Mouse (Mus musculus): ENCODE results near the gene Map7.

The Map7 gene

DNA sequence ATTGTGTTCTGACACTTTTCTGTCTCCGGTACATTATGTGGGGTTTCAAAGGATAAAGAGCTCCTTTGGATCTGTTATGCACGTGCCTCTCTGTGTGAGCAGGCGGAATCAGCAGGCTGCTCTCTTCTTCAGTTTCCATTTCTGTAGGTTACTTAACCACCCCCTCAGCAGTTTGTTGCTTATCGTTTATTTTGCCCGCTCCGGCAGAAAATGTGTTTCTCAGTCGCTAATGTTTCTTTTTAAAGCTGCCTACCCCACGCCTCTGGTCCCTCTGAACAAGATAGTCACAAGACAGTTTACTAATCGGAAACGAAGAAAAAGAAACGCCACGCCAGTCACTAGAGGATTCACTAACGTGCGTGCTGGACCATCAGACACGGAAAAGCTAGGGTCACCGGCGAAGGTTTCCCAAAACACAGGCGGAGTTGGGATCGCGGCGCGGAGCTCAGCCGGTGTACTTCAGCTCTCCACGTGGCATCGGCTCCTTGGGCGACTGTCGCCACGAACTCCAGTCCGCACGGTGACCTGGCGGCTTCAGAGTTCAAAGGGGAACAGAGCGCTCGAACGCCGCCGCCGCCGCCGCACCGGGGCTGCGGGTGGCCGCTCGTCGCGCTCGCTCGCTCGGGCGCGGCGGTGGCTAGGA, at the start of gene Map7:
Map7 (plus strand) TSS at position 342 of the 643 bp plus-strand sequence.
- DNase-seq (ENCODE audit: low read depth, low spot score), result no peak

DNA sequence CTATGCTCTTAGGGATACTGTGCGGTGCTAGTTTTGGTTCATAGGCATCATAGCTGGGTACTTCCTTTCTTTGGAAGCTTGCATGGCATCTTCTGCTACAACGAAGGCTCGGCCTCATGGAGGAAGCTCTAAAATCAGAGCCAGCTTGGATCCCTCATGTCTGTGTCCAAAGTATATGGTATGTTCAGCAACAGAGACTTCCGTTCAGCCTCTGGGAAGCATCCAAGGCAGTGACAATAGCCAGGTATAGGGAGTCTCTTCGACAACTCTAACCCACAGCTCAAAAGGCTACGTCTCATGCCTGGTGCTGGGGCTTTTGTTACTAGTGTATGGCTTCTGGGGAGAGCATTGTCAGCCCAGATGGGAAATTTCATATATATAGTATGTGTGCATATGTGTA, 46.8 kb upstream of the Map7 start:
- no peak for DNase-seq (ENCODE audit: low read depth, low spot score)

DNA sequence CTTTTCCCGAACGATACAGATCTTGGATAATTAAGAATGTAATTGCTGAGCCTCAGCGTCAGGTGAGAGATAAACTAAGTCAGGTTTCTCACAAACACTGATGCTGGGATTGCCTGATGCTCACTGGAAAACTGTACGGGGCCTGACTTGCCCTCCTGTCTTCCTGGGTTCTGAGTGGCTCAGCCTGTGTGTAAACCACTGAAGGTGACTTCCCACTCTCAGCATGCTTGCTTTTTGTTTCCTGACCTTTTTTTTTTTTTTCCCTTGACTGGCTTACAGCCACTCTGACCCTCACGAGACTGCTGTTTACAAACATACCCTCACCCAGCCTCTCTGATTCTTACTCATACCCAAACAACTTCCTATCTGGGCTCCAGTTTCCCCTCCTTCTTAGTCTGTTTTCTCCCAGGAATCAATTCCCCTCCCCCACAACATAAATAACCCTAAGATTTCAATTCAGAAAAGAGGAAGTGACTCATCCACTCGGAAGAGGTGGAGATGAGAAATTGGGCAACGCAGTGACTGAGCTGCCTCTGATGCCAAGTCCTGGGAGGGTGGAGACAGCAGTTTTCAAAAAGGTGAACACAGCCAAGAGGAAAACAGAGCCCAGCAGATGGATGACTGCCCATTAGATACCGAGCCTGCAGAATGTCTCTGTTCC, 43.9 kb upstream of the Map7 start:
- DNase-seq (ENCODE audit: low read depth, low spot score), result peak; percentile 98

- DNase-seq (ENCODE audit: low read depth, low spot score), result peak; percentile 61
These were observed 42.7 kb upstream of the Map7 start for GRCm38 (mm10) chr10:20105575-20105974.

DNA sequence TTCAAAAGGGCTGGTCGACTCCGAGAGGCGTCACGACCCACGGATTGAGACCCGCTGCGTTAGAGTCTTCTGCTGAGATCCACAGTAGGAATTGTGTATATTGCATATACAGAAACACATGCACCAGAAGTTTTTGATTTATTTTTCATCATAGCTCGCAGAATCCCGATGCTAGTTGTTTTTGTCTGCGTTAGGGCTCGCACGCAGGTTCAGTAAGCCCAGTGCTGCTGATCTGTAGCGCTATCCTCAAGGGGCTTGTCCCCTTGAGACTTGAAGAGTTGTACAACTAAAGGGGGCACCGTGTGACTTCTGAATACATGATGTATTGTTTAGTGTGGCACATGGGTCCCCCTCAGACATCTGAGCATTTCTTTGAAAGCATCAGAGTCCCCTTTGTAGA, 41.2 kb upstream of the Map7 start:
- DNase-seq (ENCODE audit: low read depth, low spot score), result no peak

GRCm38 (mm10) chr10:20111508-20111907, 36.8 kb upstream of the Map7 start:
- no peak for DNase-seq (ENCODE audit: low read depth, low spot score)

GRCm38 (mm10) chr10:20112026-20112973, 36.0 kb upstream of the Map7 start:
- no peak for DNase-seq (ENCODE audit: low read depth, low spot score)

- DNase-seq (ENCODE audit: low read depth, low spot score), result peak; percentile 47
These were observed 28.5 kb upstream of the Map7 start for GRCm38 (mm10) chr10:20119504-20120425.

- DNase-seq (ENCODE audit: low read depth, low spot score), result peak; percentile 23
These were observed 26.3 kb upstream of the Map7 start for GRCm38 (mm10) chr10:20121981-20122380.

- DNase-seq (ENCODE audit: low read depth, low spot score), result peak; percentile 80
These were observed 24.9 kb upstream of the Map7 start for GRCm38 (mm10) chr10:20123401-20123800.

DNA sequence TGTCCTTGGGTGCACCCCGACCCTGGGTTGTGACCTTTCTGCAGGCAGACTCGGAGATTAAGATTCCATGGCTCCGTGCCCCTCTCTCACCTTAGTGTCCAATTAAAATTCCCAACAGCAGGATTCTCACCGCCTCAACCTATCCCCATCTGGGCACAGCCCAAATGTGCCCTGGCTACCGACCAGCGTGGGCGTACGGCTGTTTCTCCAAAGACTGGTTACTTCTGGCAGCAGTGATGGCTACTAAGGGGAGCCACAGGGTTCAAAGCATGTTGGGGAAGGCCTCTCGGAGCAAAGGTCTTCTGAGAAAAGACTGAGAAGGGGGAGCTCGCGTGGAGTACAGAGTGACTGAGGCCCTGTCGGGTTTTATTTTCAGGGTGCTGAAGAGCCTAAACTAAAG, 23.7 kb upstream of the Map7 start:
- no peak for DNase-seq (ENCODE audit: low read depth, low spot score)

DNA sequence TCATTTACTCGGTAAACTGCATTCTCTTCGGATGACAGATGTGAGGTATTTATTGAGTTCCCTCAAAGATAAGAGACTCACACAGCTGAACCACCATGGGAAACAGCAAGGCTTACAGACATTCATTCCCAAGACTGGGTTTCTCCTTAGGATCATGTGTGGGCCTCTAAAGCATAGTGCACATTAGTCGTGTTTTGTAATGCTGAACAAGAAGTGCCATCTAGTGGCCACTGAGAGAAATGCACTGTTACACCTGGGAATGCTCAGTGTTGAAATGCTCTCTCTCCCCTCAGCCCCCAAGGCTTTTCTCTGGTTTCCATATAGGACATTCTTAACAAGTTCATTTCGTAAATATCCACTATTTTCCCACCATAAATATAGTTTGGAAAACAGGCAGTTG, 23.0 kb upstream of the Map7 start:
- peak; percentile 82 for DNase-seq (ENCODE audit: low read depth, low spot score)

- no peak for DNase-seq (ENCODE audit: low read depth, low spot score)
These were observed 15.2 kb upstream of the Map7 start for GRCm38 (mm10) chr10:20132933-20133652.

DNA sequence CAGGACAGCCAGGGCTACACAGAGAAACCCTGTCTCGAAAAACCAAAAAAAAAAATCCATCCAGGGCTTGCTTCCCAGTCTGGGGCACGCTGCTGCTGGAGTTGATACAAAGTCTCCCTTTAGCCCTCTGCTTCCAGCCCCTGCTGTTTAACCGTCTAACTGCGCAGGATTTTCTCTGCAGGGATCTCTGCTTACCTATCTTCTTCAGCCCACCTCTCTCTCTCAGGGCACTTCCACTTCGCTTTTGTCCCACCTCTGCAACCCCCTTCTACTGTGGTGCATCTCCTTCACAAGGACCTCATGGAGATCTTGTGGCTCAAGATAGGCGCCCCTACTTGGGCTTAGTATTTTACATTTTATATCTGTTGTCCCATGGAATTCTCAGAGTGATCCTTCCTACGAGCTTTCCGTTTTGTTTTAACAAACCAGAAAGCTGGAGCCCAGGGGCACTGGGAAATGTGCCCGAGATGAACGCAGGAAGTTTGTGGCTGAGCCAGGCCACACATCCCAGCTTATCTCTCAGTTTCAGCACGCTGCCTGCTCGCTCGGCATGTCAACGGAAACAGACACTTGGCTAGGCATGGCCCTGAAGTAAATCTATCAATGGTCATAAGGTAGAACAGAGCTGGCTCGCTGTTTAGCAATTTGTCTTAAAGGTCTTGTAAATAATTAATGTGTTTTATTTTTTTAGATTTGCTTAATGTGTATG, 12.8 kb upstream of the Map7 start:
- no peak for DNase-seq (ENCODE audit: low read depth, low spot score)

DNA sequence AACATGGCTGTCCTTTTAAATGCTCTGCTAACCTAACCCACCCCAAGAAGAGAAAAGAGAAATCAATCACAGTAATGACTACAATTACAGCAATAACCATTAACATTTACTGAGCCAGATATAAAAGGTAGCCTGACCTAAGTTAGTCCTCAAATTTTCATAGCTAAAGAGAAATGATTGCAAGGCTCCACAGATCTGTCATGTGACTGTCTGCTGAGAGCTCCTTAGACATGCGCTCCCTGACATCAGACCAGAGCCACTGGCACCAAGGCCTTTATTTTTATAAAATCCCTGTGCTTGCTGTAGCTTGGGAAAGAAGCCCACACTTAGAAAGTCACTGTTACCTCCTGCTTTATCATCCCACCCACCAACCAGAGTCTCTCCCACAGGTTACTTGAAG, 11.8 kb upstream of the Map7 start:
- no peak for DNase-seq (ENCODE audit: low read depth, low spot score)

DNA sequence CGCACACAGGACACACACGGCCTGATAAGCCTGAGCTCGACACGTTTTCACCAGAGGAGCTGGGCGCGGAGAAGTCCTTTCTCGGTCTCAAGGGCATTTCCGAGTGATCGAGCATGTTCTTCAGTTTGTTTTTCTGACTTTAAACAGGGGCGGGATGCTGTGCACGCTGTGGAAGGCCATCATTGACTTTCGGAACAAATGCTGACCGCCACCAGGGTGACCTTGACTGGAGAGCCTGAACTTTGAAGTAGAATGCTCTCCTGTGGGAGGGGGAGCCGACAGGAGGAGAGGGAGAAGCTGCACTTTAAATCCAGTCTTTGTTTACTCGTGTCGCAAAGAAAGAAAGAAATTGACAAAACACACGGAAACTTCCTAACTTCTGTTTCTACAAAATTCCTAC, 6.9 kb upstream of the Map7 start:
- no peak for DNase-seq (ENCODE audit: low read depth, low spot score)

DNA sequence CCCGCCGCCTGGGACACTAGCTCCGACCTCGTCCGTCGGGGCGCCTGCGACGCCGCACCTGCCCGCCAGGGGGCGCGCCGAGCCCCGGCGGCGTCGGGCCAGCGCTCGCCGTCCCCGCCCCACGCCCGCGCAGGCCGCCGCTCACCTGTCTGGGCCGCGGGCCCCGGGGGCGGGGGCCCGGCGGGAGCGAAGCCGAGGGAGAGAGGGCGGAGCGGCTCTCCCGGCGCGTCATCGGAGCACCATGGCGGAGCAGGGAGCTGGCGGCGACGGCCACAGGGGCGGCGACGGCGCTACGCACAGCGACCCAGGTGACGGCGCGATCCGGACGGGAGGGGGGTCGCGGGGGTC, 476 bp downstream of the Map7 start:
- DNase-seq (ENCODE audit: low read depth, low spot score), result no peak

DNA sequence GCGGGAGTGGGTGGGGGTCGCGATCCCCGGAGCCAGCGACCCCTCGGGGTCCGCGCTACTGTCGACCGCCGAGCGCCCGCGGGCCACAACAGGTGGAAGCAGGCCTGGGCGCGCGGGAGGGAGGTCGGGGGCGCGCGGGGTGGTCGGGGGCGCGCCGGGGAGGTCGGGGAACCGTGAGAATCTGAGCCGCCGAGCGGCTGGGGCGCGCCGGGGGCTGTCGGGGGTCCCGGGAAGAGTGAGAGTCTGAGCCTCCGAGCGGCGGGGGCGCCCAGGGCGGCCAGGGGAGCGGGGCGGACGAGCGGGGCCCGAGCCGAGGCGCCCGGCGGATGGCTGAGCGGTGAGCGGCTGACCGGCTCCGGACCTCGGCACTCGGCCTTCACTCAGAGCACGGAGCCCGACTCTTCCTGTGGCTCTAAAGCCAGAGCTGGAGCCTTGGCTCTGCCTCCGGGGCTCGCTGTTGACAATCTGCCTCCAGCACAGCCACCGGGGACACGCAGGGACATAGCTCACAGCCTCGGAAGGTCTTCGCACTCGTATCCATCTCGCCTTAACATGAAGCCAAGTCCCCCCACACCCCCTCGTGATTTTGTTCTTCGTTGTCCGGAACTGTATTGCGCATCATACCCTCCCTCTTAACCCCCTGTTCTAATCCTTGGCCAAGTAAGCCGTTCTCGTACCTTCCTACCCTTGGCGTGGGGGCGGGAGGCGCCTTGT, 1.0 kb downstream of the Map7 start:
- DNase-seq (ENCODE audit: low read depth, low spot score), result no peak

DNA sequence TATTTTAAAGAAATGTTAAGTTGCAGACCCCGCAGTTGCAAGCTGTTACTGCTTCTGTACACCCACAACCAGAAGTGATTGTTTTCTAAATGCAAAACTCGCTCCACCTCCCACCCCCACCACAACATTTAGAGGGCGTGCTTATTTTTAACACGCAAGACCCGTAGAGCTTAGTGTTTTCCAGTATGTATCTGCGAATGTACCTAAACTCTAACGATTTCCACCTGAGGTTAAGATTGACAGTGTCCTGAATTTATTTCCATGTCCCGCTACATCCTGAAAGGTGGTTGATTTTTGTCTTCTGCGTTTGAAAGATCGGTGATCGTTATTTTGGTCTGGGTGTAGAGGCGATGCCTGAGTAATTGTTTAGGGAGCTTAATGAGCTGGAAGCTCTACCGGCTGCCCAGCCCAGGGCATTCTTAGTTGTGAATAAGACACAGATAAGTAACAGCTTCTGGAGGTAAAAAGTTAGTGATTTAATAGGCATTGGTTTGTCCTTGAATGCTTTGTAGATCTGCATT, 1.6 kb downstream of the Map7 start:
- DNase-seq (ENCODE audit: low read depth, low spot score), result no peak

Measured in 3T3-L1 (cell line).